Mouse (Mus musculus) adrenal gland (tissue): Measurements from ENCODE around the gene Galnt2.

Experiments used
- intact Hi-C: fragments of 180-260 bp; cut with DNase I; formaldehyde crosslinking; loops from one replicate; pipeline ENCODE4 v1.15.1; 2025

The Galnt2 gene

DNA sequence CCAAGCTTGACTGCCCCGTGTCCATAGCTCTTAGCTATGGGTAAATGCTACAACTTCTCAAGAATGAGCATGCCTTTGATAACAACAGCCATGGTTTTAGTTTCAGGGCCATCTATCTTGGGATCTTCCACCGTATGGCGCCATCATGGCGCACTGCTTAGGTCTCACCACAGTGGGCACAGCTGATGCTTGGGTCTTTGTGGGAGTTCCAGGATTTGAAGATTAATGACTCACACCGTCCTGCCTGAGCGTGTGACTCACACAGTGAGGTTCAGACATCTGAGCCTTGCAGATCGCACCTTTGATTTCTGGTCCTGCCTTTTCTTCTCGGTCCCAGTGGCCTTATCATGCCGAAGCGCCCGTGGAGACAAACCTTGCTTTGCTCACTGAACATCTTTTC is 39.7 kb downstream of the Galnt2 start:
- intact Hi-C loops = no loop called here

- intact Hi-C loops = no loop called here
Measured at GRCm38 (mm10) chr8:124271518-124271917, 40.3 kb downstream of the Galnt2 start.

GRCm38 (mm10) chr8:124272792-124273191 is 41.6 kb downstream of the Galnt2 start:
- intact Hi-C loops = no loop called here

GRCm38 (mm10) chr8:124273606-124274218 is 42.5 kb downstream of the Galnt2 start:
- intact Hi-C loops = no loop called here

DNA sequence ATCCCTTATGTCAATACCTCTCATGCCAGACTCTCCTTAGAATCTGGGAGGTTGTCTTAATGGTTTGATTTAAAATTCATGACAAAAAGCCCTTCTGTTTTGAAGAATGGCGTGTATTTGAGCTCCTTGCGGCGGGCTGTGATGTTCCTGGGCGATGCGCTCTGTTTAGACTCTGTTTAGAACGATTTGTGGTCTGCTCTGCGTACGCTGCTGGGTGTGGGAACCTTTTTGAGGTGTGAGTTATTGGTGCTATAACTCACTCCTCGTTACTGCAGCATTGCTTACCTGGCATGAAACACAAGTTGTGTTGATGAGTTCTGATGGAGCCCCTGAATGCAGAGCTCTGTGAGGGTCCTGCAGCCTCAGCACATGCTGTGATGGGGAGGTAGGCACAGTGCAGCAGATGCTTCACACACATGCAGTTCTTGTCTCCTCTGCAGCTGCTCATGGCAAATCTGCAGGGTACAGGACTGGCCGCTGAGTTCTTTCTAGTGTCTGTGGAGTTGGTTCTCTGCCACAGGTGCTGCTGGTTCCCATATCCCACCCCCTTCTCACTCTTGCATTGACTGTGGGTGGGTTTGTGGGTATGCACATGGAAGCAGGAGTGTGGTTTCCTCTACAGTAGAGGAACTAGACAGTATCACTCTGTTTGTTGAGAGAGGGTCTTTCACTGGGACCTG is 43.4 kb downstream of the Galnt2 start:
- intact Hi-C loops = no loop called here

DNA sequence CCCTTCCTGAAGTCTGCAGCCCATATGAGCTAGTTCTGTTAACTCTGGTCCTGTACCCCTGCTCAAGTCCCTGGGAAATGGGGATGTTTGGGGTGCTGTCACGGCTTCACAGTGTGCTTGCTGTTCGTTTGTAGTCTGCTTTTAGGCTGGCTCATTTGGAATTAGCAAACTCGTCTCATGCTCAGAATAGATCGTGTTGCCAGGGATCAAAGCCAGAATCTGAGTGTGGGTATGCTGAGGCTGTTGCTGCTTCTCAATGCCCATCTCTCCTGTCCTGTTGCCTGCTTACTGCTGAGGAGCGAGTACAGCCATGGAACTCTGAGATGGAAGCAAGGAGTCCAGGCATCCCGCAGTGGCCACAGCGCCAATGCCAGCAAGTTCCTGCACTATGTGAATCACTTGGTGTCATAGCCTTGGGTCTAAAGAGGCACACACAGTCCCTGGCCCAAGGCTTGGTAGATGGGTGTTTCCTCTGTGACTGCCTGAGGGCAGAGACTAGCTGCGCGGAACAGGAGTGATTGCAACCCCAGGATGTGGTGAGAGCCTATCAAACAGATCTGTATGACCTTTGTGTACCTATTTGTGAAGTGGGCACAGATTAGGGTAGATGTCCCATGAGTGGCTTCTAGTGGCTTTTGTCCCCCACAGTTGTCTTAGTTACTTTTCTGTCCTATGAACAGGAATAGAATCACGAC is 44.3 kb downstream of the Galnt2 start:
- intact Hi-C loops = no loop called here

GRCm38 (mm10) chr8:124277951-124278910 is 47.0 kb downstream of the Galnt2 start:
- intact Hi-C loops = no loop called here

DNA sequence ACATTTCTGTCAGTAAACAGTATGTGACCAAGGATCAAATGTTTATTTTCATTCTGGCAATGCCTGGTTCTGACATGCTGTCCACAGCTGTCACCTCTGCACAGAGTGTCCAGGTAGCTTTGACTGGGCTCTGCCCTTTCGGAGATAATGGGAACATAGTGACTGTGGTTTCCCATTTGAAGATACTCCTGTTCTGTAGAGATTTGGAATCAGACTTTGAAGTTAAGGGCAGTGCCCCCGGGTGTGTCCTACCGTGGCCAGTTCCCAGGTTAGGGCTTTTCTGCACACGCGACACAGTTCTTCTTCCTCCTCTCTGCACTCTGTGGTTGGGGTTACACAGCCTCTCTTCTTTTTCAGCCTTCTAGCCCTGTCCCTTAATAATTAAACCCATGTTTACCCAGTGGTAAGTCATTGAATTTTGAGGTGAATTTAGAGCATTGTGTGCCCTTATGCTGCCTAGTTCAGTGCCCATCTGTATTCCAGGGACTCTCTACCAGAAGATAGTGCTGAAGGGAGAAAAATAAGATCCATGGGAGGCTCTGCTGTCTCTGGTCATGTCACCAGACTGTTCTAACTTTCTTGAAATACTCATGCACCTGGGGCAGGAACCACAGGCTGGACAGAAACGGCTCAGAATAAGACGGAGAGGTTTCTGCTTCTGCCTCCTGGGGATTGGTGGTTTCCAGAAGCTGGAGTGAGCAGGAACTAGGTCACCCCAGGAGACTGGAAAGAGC is 47.9 kb downstream of the Galnt2 start:
- intact Hi-C loops = no loop called here

DNA sequence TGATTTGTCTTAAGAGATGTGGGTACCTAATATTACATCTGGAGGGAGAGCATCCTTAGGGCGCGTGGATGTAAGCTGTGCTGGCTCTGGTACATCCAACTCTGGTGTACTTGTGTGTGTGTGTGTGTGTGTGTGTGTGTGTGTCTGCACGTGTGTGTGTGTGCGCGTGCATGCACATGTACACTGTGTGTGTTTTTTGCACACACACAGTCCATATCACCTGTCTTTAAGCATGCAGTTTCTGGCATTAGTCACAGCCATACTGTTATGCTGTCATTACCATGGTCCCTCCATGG is 48.4 kb downstream of the Galnt2 start:
- intact Hi-C loops = no loop called here

DNA sequence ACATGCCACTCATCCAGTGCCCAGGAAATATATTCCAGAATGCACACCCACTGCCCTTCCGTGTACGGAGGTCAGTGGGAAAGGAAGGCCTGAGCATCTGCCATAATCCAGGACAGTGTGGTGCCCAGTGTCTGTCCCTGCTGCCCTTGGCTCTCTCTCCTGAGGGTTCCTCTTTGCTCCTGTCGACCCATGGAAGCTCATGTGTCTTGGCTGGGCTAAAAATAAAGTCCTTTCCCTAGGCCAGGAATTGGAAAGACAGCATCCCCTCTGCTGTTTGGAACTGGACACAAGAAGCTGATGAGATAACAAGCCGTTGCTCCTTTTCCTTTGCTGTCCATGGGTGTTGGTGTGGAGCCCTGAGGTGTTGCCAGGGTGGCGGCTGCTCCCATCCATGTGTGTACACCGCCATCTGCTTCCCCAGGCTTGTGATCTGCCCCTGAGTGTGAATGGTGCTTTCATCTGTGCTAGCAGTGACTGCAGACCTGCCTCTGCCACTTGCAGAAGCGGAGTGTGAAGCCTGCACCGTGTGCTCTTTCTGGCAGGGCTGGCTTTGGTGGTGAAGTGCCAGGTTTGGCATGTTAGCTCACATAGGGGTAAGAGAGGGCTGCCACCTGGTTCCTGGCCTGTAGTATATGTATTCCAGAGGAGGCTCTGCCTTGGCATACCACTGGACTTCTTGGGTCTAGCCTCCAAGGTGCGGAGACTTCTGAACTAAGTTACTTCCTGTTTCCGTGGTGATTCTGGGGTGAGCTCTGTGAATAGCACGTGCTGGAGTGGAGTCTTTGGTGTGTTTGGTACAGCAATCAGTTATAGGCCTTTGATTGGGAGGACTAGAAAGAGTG is 50.7 kb downstream of the Galnt2 start:
- intact Hi-C loops = no loop called here

DNA sequence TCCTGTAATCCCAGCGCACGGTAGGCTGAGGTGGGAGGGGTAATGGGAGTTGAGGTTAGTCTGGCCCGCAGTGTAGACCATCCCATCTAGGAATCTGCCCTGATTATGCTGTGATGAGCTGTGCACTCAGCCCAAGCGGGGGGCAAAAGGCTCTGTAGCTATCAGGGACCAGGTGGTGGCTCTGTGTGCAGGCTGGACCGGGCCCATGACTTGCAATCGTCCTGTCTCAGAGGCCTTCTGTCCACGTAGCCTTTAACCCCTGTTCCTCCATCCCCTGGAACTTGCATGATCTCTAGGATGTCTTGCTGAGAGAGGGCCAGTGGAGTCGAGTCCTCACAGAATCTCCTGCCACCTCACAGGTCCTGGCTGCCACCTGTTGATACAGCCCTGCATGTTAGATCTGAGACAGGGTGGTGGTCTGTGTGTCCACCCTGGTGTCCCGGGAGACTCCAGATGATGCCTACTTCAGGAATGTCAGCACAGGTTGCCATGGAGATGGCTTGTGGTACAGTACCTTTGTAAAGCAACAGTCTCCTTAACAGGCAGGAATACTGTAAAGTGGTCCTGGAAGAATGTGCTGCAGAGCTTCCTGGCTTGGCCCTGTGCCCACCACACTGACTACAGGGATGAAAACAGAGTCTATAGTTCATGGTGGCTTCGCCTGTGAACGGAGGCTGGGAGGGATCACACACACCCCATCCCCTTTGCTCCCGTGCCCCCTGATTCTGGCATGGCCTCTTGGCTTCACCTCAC is 51.9 kb downstream of the Galnt2 start:
- intact Hi-C loops = no loop called here

GRCm38 (mm10) chr8:124283644-124284332 is 52.6 kb downstream of the Galnt2 start:
- intact Hi-C loops = no loop called here

DNA sequence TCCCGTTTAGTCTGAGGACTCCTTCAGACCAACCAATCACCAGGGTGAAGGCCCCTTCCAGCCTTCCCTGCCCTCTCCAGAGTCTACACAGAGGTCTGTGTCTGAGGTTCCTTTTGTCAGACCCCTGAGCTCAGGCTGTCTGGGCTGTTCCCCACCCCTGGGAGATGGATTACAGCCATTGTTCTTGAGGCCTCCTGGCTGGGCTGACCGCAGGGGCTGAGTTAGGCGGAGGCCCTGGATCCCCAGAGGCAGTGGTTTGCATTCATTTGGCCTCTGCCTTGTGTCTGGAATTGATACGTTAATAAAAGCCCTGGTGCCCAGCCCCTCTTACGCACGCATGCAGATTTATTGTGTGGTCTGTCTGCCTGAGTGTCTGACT is 53.1 kb downstream of the Galnt2 start:
- intact Hi-C loops = no loop called here

DNA sequence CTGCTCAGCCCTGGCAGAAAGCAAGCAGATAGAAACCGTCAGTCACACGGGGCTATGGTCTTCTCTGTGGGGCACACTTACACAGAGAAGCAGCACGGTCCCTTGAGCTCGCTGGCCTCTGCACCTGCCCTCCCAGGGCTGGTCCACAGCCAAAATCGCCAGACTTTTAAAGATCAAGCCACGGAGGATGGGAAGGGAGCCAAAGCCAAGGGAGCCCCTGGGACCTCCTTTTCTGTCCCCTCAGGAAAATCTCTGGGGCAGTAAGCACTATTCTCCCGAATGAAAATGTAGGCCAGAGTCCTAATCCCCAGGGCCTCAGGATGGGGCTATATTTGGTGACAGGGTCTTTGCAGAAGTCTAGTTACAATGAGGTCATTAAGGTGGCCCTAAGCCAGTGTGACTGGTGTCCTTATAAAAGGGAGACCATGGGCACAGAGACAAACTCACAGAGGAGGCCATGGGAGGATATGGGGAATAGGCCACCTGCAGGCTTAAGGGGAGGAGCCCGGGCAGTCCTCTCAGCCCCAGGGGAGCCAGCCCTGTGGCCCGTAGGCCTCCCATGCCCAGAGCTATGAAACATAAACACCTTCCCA is 53.9 kb downstream of the Galnt2 start:
- intact Hi-C loops = no loop called here

- intact Hi-C loops = no loop called here
Measured at GRCm38 (mm10) chr8:124286461-124287124, 55.4 kb downstream of the Galnt2 start.

- intact Hi-C loops = no loop called here
Measured at GRCm38 (mm10) chr8:124288215-124288864, 57.1 kb downstream of the Galnt2 start.

- intact Hi-C loops = no loop called here
Measured at GRCm38 (mm10) chr8:124289481-124290050, 58.4 kb downstream of the Galnt2 start.
